Mouse (Mus musculus): Measurements from ENCODE around the gene Piwil4. TPM values are rescaled to one million over a fixed set of nuclear protein-coding genes. Genes with fewer than 3 reads are reported as not detected.

Piwil4 gene
- under 1 TPM in 1 of 2 experiments, not detected in 1; 0.45 TPM for polyA plus RNA-seq (2017; shearing (Covaris generic))

DNA sequence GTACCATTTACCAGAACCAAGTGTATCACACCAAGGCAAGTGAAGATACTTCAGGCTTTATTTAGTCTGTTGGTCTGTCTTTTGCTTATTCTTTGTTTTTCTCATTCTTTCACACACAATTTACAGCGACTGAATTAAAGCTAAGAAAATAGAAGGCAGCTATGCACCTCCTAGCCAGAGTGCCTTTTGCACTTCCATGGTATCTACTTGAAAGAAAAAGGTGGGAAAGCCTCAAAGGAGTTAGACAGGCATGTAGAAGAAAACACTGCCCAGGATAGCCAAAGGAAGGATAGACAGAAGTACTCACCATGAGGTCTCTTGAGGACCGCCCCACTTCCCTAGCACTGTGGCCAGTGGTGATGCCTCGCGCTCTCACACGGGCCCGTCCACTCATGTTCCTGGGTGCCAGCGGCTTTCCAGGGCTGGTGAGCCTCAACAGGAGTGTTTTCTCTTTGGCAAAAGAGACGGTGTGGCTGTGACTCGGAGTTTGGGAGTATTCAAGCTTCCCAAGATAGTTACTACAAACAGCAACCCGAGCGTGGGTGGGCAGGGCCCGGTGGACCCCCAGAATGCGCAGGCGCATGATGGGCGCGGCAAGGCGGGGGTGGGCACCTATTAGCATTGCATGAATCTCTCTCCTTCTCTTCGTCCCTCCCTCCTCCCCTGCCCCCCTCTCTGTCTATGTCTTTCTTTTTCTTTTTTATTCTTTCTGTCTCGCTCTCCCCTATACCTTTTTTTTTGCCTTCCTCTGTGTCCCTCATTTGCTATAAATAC is at the start of gene Piwil4:
Gene Piwil4 (minus strand): TSS at position 583 of the 774 bp plus-strand sequence.
- no peak for ATAC-seq

DNA sequence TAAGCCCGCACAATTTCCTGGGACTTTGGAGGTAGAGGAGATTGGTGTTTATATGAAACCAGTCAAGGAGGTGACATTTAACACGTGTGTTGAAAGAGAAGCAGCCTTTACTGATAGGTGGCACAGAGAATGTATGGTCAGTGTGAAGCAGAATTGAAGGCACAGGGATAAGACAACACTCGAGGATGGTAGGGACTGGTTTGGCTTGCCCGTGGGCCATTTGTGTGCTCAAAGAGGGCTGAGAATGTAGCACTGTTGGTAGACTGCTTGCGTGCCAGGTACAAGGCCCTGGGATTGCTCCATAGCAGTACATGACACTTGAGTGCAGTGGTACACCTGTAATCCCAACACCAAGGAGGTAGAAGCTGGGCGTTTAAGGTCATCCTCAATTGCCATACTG is 46.8 kb upstream of the Piwil4 start:
- ATAC-seq, result no peak

DNA sequence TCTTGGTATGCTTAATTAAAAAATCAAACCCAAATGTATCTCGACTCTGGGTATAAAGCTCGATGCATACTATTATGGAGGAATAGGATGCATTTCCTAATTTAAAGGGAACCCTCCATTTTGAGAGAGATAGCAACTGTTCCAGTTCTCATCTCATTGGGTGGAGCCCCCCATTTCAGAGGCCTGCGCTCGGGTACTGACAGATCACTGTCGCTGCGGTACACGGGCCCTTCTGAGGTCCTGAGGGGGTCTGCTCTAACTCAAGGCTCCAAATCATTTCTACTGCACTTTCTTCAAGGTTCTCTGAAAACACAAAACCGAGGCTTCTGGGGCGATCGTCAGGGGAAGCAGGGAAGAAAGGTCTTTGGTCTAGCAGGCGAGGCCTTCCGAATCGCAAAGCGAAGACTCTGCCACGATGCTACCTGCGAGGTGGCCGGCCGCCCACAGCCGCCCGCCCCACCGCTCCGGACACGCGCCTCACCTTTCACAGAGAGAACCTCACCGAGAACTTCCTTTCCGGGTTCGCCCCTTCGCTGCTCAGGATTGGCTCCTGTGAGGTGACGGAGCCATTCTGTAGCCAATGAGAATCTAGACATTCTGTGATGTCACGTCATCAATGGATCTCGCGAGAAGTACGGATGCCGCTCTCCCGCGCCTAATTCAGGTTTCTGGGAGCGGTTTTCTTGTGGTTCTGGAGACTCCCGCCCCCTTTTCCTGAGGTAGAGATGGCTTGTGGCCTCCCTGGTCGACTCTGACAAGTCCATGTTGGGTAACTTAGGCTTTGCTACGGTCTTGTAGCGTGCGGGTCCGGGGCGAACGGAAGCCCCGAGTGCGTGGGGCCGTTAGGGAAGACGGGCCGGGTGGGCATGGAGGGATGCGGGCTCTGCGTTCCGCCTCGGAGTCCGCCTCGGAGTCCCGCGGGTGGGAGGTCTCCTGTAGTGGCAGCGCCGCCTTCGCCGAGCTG is 43.8 kb upstream of the Piwil4 start, which contains the start of the genes Mre11a and Ankrd49:
Gene Mre11a (plus strand): TSS at position 616 of the 964 bp plus-strand sequence.
Gene Ankrd49 (minus strand): TSS at position 818 of the 964 bp plus-strand sequence.
- ATAC-seq, result peak; percentile 99

DNA sequence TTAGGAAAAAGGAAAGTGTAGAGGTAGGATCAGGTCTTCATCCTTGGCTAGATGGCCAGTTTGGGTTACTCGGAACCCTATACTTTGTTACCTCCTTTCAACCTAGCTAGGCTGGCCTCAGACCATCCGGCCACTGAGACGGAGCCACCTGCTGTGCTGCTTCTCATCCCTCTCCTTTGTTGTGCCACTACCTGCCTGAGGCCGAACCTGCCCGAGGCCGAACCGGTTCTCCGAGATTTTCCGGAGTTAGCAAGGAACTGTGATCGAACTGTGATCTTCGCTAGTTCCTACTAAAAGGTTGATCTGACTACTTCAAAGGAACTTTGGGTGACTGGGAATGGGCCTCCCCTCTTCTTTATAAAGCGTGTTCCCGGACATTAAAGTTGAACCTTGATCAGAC is 37.8 kb upstream of the Piwil4 start:
- ATAC-seq, result no peak

DNA sequence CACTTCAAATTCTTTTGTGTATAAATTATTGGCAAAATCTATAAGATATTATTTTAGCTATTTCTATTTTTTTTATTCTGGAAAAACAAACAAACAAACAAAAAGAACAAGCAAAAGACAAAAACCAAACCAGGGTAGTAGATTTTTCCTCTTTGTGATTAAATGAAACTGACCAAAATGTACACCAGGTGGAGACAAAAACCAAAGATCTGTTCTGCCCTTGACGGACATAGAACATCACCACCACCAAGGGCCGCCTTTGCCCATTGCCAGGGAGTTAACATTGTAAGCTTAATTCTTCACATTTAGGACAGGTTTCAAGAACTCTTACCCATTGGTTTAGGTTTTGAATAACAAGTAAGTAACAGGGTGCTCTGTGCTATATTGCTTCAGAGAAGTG is 33.3 kb upstream of the Piwil4 start:
- ATAC-seq, result peak; percentile 32

DNA sequence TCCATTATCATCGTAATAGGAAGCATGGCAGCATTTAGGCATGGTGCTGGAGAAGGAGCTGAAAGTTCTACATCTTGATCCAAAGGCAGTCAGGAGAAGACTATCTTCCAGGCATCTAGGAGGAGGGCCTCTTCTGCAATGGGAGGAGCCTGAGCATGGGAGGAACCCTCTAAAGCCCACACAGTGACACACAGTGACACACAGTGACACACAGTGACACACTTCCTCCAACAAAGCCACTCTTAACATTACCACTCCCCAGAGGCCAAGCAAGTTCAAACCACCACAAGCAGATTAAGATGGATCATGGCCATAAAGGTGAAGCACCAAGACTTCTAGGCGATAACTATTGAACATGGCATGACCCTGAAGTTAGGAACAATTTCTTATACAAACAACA is 31.5 kb upstream of the Piwil4 start:
- no peak for ATAC-seq

DNA sequence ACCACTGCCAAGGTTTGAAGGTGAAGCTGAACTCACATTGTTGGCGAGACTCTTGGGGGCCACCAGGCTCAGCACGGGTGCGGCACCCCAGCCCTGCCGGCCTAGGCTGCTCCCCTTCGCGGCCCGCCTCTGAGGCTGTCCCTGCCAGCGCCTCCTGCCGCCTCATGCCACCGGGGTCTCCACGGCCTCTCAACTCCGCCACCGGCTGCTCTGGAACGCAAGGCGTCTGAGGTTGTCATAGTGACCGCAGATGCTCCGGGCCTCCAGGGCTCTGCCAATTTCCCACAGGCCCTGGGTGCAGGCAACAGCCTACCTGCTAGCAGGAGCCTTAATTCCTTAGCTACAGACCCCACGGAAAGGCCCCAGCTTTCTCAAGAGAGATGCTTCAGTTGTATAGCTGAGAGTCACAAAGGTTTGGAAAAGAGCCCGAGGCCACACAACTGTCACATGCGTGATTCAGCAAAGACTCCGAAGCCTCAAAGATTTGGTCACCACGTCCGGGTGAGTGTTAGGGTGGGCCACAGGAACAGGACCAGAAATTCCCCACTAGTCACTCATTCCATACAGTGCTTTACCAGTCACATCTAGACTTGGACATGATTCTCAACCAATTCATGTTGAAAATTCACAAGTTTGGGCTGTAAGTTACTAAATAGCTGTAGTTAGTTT is 30.4 kb upstream of the Piwil4 start, which contains the start of gene 1700012B09Rik:
Gene 1700012B09Rik (minus strand): TSS at position 228 of the 669 bp plus-strand sequence.
- no peak for ATAC-seq

DNA sequence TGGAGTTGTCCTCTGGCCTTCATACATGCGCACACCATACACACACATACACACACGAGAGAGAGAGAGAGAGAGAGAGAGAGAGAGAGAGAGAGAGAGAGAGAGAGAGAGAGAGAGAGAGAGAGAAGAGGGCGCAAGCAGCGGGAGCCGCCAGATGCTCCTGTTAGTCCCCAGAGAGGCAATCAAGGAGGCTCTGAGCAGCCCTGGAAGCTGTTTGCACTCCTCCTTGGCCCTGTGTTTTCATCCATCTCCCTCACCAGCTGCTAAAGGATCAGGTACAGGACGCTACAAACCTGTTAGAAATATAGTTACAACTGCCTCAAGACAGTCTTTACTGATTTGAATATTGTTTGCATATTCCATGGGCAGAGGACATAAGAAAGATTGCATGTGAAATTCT is 29.3 kb upstream of the Piwil4 start:
- ATAC-seq, result no peak

DNA sequence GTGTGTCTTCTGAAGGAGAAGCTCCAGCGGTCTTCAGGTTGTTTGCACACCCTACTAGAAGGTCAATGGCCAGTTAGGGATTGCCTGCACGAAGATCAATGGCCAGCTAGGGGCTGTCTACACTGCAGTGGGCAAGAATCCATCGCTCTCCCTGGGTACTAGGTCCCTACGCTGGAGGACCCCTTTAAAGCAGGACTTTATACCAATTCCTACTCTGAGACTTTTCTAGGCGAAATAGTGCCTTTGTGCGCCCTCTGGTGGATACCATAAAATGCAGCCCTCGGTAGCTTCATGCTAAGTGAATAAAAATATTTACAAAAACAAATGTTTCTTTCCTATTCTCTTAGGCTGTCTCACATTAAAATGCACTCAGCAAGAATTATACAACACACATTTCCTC is 24.2 kb upstream of the Piwil4 start:
- ATAC-seq, result no peak

DNA sequence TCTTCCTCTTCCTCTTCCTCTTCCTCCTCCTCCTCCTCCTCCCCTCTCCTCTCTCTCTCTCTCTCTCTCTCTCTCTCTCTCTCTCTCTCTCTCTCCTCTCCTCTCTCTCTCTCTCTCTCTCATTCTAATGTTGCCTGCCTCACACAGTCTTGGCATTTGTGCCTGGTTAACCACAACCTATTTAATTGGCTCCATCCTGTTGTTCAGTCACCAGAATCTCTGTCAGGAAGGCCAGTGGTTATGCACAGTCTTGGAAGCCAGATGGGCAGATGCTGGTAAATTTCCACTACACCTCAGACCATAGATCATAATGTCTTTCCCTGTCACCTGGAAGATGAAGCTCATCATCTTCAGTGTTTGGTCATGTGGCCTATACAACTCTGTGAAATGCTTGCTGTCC is 18.7 kb upstream of the Piwil4 start:
- ATAC-seq, result no peak

DNA sequence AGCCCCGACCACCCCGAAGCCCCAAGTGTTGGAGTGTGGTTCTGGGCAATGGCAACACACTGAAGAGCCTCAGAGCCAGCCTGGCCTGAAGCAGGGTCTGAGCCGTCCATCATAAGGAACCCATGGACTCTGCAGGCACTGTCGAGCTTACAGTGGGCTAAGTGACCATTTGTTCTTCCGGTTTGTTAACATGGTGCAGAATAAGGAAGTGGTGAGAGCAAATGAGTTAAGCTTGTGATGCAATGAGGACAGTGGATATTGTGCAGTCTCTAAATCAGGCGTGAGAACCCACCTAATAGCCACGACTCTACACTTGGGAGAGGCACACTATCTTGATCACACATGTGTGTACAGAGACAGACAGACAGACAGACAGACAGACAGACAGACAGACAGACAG is 18.1 kb upstream of the Piwil4 start:
- no peak for ATAC-seq

DNA sequence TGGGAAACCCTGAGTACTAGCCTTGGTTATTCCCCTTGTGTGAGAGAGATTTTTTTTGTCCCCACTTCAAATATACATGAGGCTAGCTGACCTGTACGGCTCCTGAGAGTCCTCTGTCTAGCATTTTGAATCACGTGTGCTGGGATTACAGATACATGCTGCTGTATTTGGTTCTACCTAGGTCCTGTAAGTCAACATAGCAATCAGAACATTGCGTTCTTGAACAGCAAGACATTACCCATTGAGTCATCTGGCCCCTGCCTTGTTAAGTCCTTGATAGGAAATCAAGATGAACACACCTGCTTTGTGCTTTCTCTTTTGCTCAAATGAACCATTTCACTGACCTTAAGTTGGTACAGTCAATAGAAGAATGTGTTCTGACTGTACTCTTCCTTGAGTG is 13.9 kb upstream of the Piwil4 start:
- ATAC-seq, result no peak

DNA sequence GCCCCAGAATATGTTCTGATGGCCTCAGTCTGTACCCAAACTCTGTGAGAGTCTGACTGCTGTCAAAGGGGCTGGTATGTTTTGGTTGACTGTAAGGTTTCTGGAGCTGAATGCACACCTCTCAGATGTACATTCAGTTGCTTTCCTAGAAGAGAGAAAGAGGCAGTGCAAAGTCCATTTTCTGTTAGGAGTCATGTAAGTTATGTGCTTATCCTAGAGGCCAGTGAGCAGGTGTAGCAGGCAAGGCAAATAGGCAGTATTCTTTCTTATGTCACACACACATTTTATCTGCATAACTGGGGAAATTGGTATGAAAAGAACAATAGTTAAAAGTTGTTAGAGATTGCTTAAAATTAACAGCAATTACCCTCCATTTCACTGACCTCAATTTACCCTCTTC is 13.4 kb upstream of the Piwil4 start:
- no peak for ATAC-seq

DNA sequence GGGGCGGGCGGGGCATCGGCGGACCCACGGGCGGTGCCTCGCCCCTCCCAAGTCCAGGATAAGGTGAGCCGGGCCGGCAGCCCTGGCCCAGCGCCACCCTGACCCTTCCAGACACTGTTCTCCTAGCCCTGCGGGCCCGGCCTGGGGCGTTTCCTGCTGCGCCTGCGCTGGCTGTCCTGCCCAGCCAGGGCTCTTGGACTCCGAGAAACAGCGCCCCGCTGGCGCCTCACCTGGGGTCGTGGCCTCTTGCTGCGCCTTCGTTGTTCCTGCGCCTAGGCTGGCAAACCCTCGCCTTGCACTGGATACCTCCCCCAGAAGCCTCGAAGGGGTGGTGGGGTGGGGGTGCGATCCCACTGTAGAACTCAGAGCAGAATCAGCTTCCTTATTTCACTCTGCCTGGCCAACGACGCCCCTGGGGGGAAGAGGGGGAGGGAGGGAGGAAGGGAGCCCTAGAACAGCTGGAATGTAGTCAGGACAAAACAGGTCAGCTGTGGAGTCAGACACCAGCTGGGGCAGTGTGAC is 11.5 kb upstream of the Piwil4 start, which contains the start of gene Fut4:
Gene Fut4 (minus strand): TSS at position 393 of the 522 bp plus-strand sequence.
- ATAC-seq, result no peak

DNA sequence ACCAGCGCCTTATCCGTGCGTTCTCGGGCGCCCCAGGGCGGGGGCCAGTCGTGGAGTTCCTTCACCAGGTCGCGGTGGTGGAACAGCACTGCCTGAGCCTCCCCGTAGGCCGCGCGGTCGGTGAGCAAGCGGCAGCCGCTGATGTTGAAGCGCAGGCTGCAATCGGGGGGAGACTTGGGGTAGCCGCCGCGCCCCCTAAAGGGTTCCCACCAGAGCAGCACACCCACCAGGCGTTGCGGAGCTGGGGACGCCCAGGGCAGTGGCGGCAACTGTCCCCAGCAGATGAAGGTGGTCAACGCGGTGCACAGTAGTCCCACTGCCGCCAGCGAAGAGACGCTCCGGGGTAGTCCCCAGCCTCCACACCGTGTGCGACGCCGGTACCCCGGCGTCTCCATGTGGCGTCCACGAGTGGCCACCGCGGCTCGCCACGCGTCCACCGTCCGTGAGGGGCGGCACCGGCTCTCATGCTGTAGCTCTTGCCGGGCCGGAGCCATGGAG is 11.0 kb upstream of the Piwil4 start:
- no peak for ATAC-seq

DNA sequence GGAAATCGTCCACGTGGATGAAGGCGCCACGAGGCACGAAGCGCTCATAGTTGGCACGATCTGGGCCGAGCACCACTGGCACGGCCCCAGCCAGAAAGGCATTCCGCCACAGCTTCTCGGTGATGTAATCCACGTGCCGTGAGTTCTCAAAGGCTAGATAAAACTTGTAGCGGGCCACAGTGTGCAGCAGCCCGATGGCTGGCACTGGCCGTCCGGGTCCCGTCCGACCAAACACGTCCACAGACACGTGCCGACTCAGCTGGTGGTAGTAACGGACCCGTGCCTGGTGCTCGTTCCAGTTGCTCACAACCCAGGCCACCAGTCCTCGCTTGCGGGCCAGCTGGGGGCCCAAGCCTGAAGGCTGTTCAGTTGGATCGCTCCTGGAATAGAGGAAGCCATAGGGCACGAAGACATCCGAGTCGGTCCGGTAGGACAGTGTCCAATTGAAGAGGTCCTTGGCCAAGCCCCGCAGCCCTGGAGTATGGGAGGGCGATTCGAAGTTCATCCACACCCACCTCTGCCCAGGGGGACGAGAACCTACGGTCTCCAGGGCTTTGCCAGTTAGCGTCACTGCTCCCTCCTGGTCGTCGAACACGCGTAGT is 10.5 kb upstream of the Piwil4 start:
- ATAC-seq, result no peak

DNA sequence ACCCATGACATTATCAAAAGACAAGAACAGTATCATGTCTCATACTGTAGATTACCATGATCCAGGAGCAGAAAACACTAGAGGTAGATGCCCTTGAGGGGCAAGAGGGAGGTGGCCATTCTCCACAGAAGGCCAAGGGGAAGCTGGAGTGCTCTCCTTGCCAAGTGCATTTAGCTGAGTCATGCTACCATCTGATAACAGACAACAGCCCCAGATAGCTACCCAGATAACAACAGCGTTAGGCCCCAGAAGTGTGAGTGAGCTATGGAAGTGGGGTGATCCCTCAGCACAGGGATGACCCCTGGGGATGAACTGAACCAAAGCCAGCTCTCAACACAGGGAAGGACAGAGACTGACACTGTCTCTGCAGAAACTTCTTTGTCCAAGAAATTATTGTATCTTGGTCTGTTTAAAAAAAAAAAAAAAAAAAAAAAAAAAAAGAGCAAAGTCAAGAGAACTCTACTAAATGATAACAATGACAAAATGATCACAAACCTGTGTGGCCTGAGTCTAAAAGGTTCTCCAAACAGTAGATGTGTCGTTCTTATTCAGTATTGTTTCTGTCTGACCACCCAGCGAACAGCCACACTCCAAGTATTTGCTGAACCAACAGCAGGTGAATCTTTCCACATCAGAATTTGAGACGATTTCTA is 909 bp downstream of the Piwil4 start:
- ATAC-seq, result no peak

DNA sequence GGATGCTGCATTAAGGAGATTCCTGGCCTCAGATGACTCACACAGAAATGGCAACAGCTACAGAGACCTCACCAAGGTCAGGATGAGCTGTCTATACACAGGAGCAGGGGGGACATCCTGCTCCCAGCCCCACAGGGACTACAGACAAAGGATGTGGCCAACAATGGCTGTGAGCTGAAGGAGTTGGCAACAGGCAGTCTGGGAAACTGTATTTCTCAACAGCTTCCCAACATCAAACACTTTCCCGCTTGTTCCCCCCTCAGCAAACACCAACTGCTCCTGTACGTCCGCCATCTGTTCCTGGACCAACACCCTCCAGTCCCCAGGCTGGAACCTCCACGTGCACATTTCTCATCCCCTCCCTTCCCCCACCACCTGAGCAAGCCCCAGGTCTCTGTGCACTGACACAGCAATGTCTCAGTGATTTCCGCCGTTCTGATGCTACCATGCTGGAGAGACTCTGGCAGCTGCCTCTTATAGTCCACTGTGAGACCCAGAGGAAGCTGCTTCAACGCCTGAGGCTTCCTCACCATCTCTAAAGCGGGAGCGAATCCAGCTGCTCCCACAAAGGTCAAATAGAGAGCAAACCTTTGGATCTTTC is 9.5 kb downstream of the Piwil4 start:
- no peak for ATAC-seq

DNA sequence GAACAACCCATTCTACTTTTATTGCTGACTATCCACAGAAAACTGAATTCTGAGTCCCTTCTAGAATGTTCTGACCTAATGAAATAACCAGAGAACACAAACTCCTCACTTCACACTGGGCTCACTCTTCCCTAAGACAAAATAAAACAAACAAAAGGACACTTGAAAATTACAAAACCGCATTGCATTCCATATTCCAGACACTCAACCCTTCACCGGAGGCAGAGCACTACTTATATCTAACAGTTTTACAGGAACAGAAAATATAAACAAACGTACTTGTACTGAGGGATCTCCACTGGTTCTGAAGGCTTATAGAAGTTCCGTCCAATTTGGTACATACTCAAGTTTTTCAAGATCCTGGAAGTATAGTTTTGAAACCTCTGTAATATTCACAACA is 12.2 kb downstream of the Piwil4 start:
- ATAC-seq, result no peak

DNA sequence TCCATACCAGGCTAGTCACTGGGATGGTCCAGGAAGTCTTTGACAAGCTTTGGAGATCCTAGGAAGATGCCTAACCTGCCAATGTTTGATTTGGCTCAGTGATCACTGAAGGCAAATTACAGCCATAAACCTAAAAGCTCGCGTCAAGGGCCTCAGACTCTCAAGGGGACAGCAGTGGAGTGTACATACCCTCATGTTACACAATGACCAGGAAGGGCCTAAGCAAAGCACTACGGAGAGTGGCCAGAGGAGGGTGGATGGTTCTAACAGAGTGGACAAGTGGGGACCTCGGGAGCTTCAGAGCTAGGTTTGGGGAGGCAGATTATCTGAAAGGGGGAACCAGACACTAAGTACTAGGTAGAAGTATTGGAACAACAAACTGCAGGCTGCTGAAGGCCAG is 13.9 kb downstream of the Piwil4 start:
- no peak for ATAC-seq

DNA sequence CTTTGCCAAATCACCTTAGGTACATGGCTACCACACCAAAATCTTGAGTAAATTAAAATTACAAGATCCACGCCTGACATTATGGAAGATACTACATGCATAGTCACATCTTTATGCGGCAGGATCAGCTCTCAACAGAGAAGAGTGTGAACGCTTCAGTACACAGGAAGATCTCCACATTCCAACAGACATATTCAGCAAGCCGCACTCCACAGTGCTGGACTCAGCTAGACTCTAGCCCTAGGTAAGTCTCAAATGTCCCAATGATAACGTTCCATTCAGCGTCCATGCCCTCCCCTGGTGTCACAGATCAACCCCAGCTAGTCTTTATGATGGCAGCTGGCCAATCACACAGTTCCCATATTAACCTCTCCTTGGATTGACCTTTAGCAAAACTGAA is 14.5 kb downstream of the Piwil4 start:
- no peak for ATAC-seq
